Mouse (Mus musculus): ENCODE data around the gene Tgds.

- TF ChIP-seq CTCF (IDR thresholded peaks at IDR 0.05; ENCODE audit: low read depth, low read length) (no peak), POLR2A (IDR thresholded peaks at IDR 0.05; ENCODE audit: borderline replicate concordance, low read depth, low read length) (no peak)
Measured at GRCm38 (mm10) chr14:118161751-118162150, 29.2 kb upstream of the Tgds start.
